Mouse (Mus musculus): Measurements from ENCODE around the gene Sgtb.

GRCm38 (mm10) chr13:104172498-104172897 is 63.0 kb downstream of the Sgtb start:
- TF ChIP-seq CTCF (IDR thresholded peaks at IDR 0.05; ENCODE audit: extremely low read depth, insufficient read depth, insufficient read length, insufficient replicate concordance) (no peak), POLR2A (IDR thresholded peaks at IDR 0.05; ENCODE audit: low read depth, low read length) (no peak)
